Mouse (Mus musculus): ENCODE measurements around the gene Slc39a3.

GRCm38 (mm10) chr10:80986754-80987153 lies 50.5 kb downstream of the Slc39a3 start:
- no peak for TF ChIP-seq CTCF (IDR thresholded peaks at IDR 0.05; ENCODE audit: extremely low read depth, insufficient read depth, insufficient read length, insufficient replicate concordance)
- no peak for TF ChIP-seq POLR2A (IDR thresholded peaks at IDR 0.05; ENCODE audit: low read depth, low read length)
